Mouse (Mus musculus) heart, postnatal 36 days (tissue): Measurements from ENCODE around the gene Gm8251. TPM values are rescaled to one million over a fixed set of nuclear protein-coding genes. Genes with fewer than 3 reads are reported as not detected.

Experiments used
- total RNA-seq, 2 experiments: library from RNA; stranded (reverse); gene quantifications; 2 replicates each; pipeline ENCODE4 v1.2.3; 2021

Gene Gm8251
- total RNA-seq, 2 experiments from 2014 or later, result not detected

Other genes with a start within 250 kb of the Gm8251 start
- gene Uxs1, start 234.1 kb downstream of the Gm8251 start, total RNA-seq, result 10 to 100 TPM in 1 of 2 experiments, 1 to 10 TPM in 1; 7.6 to 10.1 TPM
- 10 to 100 TPM; 42.1 to 48.1 TPM for gene Tpp2, start 128.3 kb downstream of the Gm8251 start, total RNA-seq
- not detected for gene Mettl21c, start 41.9 kb downstream of the Gm8251 start, total RNA-seq
- gene Tex30, start 40.5 kb upstream of the Gm8251 start, total RNA-seq, result 1 to 10 TPM; 6.3 to 9.2 TPM
- gene Kdelc1, start 56.9 kb upstream of the Gm8251 start, total RNA-seq, result 10 to 100 TPM; 20.7 to 21.3 TPM
- 10 to 100 TPM; 11.1 to 12.8 TPM for gene Bivm, start 57.0 kb upstream of the Gm8251 start, total RNA-seq
- 10 to 100 TPM; 16.6 to 17.1 TPM for gene Ercc5, start 85.8 kb upstream of the Gm8251 start, total RNA-seq
- under 1 TPM in 1 of 2 experiments, not detected in 1; 0.14 TPM for gene Mettl21e, start 157.0 kb upstream of the Gm8251 start, total RNA-seq